Mouse (Mus musculus): ENCODE data around the gene Magi3. TPM values are rescaled to one million over a fixed set of nuclear protein-coding genes. Genes with fewer than 3 reads are reported as not detected.

Gene Magi3
- polyA plus RNA-seq, 1 experiment from 2014 or later, result 2.0 TPM

DNA sequence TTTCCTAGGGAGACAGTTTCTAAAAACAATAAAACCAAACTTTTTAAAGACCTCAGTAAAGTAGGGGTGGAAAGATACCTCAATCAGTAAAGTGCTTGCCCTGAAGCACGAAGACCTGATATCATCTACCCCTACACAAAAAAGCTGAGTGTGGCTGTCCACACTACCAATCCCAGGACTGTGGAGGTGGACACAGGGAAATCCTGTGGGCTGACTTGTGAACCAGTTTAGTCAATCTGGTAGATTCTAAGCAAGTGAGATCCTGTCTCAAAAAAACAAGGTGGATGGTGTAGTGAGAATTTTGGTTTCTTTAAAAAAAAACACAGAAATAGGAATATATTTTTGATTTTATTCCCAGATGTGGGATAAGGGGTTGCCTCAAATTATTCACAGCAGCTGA, 96.3 kb downstream of the Magi3 start:
- no peaks in the 10 kb centered on the region for H3K9me3 ChIP-seq (ENCODE audit: low read length)
- TF ChIP-seq CTCF (IDR thresholded peaks at IDR 0.05; ENCODE audit: low read depth) (no peak), EP300 (IDR thresholded peaks at IDR 0.05; ENCODE audit: low read depth) (no peak)
- DNase-seq (no peak), ATAC-seq (no peak)
- no peak overlapping the region for H3K9ac ChIP-seq (replicated peaks)
- H3K27ac ChIP-seq (ENCODE audit: low read depth), result no peak overlapping the region
- H3K4me2 ChIP-seq (ENCODE audit: low read depth, low read length), result no peak overlapping the region
- H3K27me3 ChIP-seq (ENCODE audit: insufficient read depth, low read length), result no peaks in the 10 kb centered on the region
- 77% methylated on average over 1 of the region's 1 CpGs for WGBS (ENCODE audit: insufficient replicate concordance)
- H3K36me3 ChIP-seq (replicated peaks; ENCODE audit: insufficient read depth, low read length), result no peaks in the 10 kb centered on the region
- H3K4me1 ChIP-seq (ENCODE audit: insufficient read depth), result 0 out of 2 replicates have a peak, but pooled peaks cover 2% of the 10 kb centered on the region
- no peak overlapping the region for H3K4me3 ChIP-seq (ENCODE audit: low read depth, low read length)

DNA sequence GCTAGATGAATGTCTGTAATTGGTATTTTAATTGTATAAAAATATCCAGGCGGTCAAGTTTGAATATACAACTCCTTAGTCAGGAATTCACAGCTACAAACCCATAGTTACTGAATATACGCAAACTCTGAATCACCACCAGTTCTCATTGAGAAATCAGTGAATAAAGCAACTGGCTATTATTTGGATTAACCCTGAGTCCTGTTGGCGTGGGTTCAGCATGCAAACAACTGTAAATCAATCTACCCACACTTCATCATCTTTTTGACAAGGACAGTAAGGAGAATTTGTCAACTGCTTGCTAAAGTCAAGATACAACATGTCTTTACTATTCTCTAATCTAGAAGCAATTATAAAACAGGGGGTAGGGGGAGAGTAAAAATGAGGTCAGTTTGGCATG, 110.7 kb downstream of the Magi3 start:
- no peak overlapping the region for H3K4me2 ChIP-seq (ENCODE audit: low read depth, low read length)
- ATAC-seq (no peak), DNase-seq (no peak)
- TF ChIP-seq EP300 (IDR thresholded peaks at IDR 0.05; ENCODE audit: low read depth) (no peak), CTCF (IDR thresholded peaks at IDR 0.05; ENCODE audit: low read depth) (no peak)
- no peaks in the 10 kb centered on the region for H3K9me3 ChIP-seq (ENCODE audit: low read length)
- H3K27me3 ChIP-seq (ENCODE audit: insufficient read depth, low read length), result no peaks in the 10 kb centered on the region
- WGBS (ENCODE audit: insufficient replicate concordance), result 59% methylated on average over 3 of the region's 3 CpGs
- no peak overlapping the region for H3K4me3 ChIP-seq (ENCODE audit: low read depth, low read length)
- no peak overlapping the region for H3K9ac ChIP-seq (replicated peaks)
- no peak overlapping the region for H3K27ac ChIP-seq (ENCODE audit: low read depth)
- no peaks in the 10 kb centered on the region for H3K36me3 ChIP-seq (replicated peaks; ENCODE audit: insufficient read depth, low read length)
- H3K4me1 ChIP-seq (ENCODE audit: insufficient read depth), result 0 out of 2 replicates have a peak, but pooled peaks cover 6% of the 10 kb centered on the region

DNA sequence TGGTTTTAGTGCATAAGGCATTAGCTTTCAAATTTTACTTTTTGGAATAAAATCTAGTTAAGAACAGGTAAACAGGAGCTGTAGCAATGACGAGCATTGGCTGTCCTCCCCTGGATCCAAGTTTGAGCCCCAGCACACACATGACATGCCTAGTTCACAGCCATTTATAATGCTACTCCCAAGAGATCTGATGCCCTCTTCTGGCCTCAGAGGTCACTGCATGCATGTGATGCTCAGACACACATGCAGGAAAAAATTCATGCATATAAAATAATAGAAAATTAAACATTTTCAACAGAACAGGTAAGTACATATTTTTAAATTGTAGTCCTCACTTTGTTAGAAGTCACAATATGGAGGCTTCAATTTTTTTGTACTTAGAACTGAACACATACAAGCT, 115.2 kb downstream of the Magi3 start:
- H3K9me3 ChIP-seq (ENCODE audit: low read length), result no peaks in the 10 kb centered on the region
- TF ChIP-seq EP300 (IDR thresholded peaks at IDR 0.05; ENCODE audit: low read depth) (no peak), CTCF (IDR thresholded peaks at IDR 0.05; ENCODE audit: low read depth) (peak; percentile 73)
- no peak overlapping the region for H3K4me3 ChIP-seq (ENCODE audit: low read depth, low read length)
- H3K36me3 ChIP-seq (replicated peaks; ENCODE audit: insufficient read depth, low read length), result no peaks in the 10 kb centered on the region
- WGBS (ENCODE audit: insufficient replicate concordance), result 58% methylated on average over 1 of the region's 1 CpGs
- H3K4me1 ChIP-seq (ENCODE audit: insufficient read depth), result 0 out of 2 replicates have a peak, but pooled peaks cover 4% of the 10 kb centered on the region
- H3K9ac ChIP-seq (replicated peaks), result no peak overlapping the region
- ATAC-seq (no peak), DNase-seq (peak; percentile 51)
- H3K4me2 ChIP-seq (ENCODE audit: low read depth, low read length), result no peak overlapping the region
- H3K27me3 ChIP-seq (ENCODE audit: insufficient read depth, low read length), result no peaks in the 10 kb centered on the region
- no peak overlapping the region for H3K27ac ChIP-seq (ENCODE audit: low read depth)

DNA sequence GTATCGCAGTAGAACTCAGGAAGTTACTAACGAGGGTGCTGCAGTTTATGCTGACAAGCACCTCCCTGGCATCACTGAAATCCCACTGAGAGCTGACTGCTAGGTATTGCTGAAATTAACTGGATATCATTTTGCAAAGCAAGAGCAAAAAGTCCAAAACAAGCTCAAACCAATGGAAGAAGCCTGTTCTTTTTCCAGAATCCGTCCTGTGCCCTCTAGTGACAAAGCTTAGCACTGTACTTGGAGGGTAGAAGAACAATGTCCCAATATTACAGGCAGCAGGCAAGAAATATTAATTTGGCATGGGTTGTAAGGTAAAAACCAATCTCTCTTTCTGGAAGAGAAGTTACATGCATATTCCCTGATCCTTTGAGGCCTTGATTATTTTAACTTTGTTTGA, 118.5 kb downstream of the Magi3 start:
- no peak overlapping the region for H3K9ac ChIP-seq (replicated peaks)
- no peaks in the 10 kb centered on the region for H3K4me1 ChIP-seq (ENCODE audit: insufficient read depth)
- H3K4me3 ChIP-seq (ENCODE audit: low read depth, low read length), result no peak overlapping the region
- no peak overlapping the region for H3K27ac ChIP-seq (ENCODE audit: low read depth)
- no peaks in the 10 kb centered on the region for H3K27me3 ChIP-seq (ENCODE audit: insufficient read depth, low read length)
- ATAC-seq (no peak), DNase-seq (no peak)
- H3K9me3 ChIP-seq (ENCODE audit: low read length), result no peaks in the 10 kb centered on the region
- TF ChIP-seq EP300 (IDR thresholded peaks at IDR 0.05; ENCODE audit: low read depth), result no peak
- TF ChIP-seq CTCF (IDR thresholded peaks at IDR 0.05; ENCODE audit: low read depth), result peak; percentile 39
- no peaks in the 10 kb centered on the region for H3K36me3 ChIP-seq (replicated peaks; ENCODE audit: insufficient read depth, low read length)
- no peak overlapping the region for H3K4me2 ChIP-seq (ENCODE audit: low read depth, low read length)
- 72% methylated on average over 3 of the region's 3 CpGs for WGBS (ENCODE audit: insufficient replicate concordance)

DNA sequence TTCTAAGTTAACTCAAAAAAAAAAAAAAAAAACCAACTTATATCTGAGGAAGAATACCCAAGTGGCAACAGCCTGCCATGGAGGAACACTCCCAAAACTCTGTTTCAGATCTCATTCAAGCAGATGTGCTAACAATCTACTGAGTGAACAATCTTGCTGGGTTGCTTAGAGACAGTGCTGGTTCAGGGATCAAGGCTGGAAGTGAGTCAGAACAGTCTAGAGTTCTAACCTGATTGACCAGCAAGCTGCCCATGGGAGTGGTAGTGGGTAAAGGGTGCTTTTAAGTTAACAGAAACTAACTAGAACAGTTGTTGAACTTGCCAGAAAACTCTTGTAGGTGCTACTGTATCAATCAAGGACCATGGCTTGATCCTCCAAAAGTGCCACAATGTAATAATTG, 118.9 kb downstream of the Magi3 start:
- TF ChIP-seq EP300 (IDR thresholded peaks at IDR 0.05; ENCODE audit: low read depth) (no peak), CTCF (IDR thresholded peaks at IDR 0.05; ENCODE audit: low read depth) (no peak)
- no peaks in the 10 kb centered on the region for H3K4me1 ChIP-seq (ENCODE audit: insufficient read depth)
- no peak overlapping the region for H3K9ac ChIP-seq (replicated peaks)
- H3K36me3 ChIP-seq (replicated peaks; ENCODE audit: insufficient read depth, low read length), result no peaks in the 10 kb centered on the region
- H3K9me3 ChIP-seq (ENCODE audit: low read length), result no peaks in the 10 kb centered on the region
- no peak overlapping the region for H3K4me2 ChIP-seq (ENCODE audit: low read depth, low read length)
- DNase-seq (no peak), ATAC-seq (no peak)
- no peak overlapping the region for H3K27ac ChIP-seq (ENCODE audit: low read depth)
- no peak overlapping the region for H3K4me3 ChIP-seq (ENCODE audit: low read depth, low read length)
- no peaks in the 10 kb centered on the region for H3K27me3 ChIP-seq (ENCODE audit: insufficient read depth, low read length)

DNA sequence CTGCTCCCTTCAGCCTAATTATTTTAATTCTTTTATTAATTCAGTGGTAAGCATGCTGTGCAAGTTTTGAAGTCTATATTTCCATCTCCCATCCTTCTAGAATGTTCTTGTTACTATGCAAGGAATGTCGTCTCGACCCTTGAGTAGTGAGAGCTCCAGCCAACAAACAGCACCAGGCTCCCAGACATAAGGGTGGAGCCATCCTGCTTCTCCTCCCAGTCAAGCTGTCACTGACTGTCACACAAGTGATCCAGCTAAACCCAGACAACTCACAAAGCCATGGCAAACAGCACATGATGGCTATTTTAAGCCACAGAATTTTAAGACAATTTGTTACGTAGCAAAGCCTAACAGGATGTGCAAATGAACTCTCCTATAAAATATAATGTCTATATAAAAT, 124.2 kb downstream of the Magi3 start:
- no peaks in the 10 kb centered on the region for H3K4me1 ChIP-seq (ENCODE audit: insufficient read depth)
- H3K4me2 ChIP-seq (ENCODE audit: low read depth, low read length), result no peak overlapping the region
- 77% methylated on average over 3 of the region's 3 CpGs for WGBS (ENCODE audit: insufficient replicate concordance)
- H3K9ac ChIP-seq (replicated peaks), result no peak overlapping the region
- H3K27me3 ChIP-seq (ENCODE audit: insufficient read depth, low read length), result no peaks in the 10 kb centered on the region
- no peak overlapping the region for H3K27ac ChIP-seq (ENCODE audit: low read depth)
- no peak for TF ChIP-seq EP300 (IDR thresholded peaks at IDR 0.05; ENCODE audit: low read depth)
- TF ChIP-seq CTCF (IDR thresholded peaks at IDR 0.05; ENCODE audit: low read depth), result no peak
- DNase-seq, result no peak
- H3K4me3 ChIP-seq (ENCODE audit: low read depth, low read length), result no peak overlapping the region
- no peaks in the 10 kb centered on the region for H3K9me3 ChIP-seq (ENCODE audit: low read length)
- no peaks in the 10 kb centered on the region for H3K36me3 ChIP-seq (replicated peaks; ENCODE audit: insufficient read depth, low read length)
- ATAC-seq, result no peak

DNA sequence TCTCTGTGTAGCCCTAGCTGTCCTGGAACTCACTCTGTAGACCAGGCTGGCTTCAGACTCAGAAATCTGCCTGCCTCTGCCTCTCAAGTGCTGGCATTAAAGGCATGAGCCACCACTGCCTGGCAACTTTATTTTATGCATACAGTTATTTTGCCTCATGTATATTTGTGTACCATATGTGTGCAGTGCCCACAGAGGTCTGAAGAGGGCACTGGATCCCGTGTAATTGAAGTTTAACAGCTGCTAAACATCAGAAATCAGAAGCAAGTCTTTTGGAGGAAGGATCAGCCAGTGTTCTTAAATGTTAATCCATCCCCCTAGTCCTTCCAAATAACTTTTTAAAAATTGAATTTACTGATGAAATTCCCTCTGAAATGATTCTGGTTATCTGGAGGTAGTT, 125.5 kb downstream of the Magi3 start:
- 72% methylated on average over 1 of the region's 1 CpGs for WGBS (ENCODE audit: insufficient replicate concordance)
- Histone ChIP-seq H3K9ac (replicated peaks) (no peak overlapping the region), H3K4me2 (ENCODE audit: low read depth, low read length) (no peak overlapping the region), H3K9me3 (ENCODE audit: low read length) (no peaks in the 10 kb centered on the region), H3K36me3 (replicated peaks; ENCODE audit: insufficient read depth, low read length) (no peaks in the 10 kb centered on the region), H3K4me1 (ENCODE audit: insufficient read depth) (no peaks in the 10 kb centered on the region), H3K4me3 (ENCODE audit: low read depth, low read length) (no peak overlapping the region), H3K27ac (ENCODE audit: low read depth) (no peak overlapping the region), H3K27me3 (ENCODE audit: insufficient read depth, low read length) (no peaks in the 10 kb centered on the region)
- no peak for ATAC-seq
- no peak for TF ChIP-seq EP300 (IDR thresholded peaks at IDR 0.05; ENCODE audit: low read depth)
- peak; percentile 25; the same call in 1 of the 2 replicates for TF ChIP-seq CTCF (IDR thresholded peaks at IDR 0.05; ENCODE audit: low read depth)
- no peak for DNase-seq

Data from liver, postnatal 0 days (tissue).